Mouse (Mus musculus): ENCODE results near the gene Capzb. TPM values are rescaled to one million over a fixed set of nuclear protein-coding genes. Genes with fewer than 3 reads are reported as not detected.

Gene Capzb
- polyA plus RNA-seq, 1 experiment from 2014 or later: 425 TPM

DNA sequence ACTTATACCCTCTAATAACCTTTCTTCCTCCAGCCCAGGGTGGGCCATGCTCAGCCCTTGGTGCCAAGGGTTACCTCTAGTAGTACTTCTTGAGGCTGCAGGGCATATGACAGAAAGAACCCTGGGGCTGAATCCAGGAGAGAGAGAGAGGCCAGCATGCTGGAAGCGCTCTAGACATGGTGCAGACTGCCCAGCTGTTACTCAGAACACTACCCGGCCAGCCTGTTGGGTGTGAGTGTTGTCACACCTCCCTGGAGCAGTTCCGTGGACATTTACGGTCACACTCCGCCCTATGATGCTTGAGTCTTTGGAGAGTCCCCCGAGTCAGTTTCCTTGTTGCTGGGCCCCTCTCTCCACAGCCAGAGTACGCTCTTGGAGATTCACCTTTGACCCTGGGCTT, 55.3 kb downstream of the Capzb start:
- Histone ChIP-seq H3K4me1 (replicated peaks) (peaks cover 73% of the 10 kb centered on the region), H3K27me3 (replicated peaks) (no peaks in the 10 kb centered on the region), H3K4me2 (replicated peaks) (no peak overlapping the region), H3K9me3 (no peaks in the 10 kb centered on the region), H3K4me3 (replicated peaks) (no peak overlapping the region), H3K9ac (no peak overlapping the region), H3K27ac (peak overlapping the region; percentile 84), H3K36me3 (0 out of 2 replicates have a peak, but pooled peaks cover 3% of the 10 kb centered on the region)
- 63% methylated on average over 7 of the region's 7 CpGs for WGBS
- no peak for ATAC-seq

DNA sequence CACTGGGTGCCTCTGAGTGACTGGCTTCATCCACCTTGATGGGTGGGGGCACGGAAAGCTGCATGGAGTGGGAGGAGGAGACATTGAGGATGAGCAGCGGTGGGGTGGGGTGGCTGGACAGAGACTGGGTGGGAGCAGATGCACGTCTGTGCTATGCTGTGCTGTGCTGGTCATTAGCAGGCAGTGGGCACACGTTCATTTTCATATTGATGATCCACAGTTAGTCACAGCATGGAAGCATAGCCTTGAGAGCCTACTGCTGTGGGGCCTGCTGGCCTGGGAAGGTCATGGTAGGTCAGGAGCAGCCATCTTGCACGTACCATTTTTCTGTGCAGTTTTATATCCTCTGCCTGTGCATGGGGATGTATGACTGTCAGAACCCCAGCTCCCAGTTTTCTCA, 56.0 kb downstream of the Capzb start:
- H3K27me3 ChIP-seq (replicated peaks): no peaks in the 10 kb centered on the region
- H3K9me3 ChIP-seq: no peaks in the 10 kb centered on the region
- no peak overlapping the region for H3K9ac ChIP-seq
- no peak overlapping the region for H3K4me2 ChIP-seq (replicated peaks)
- no peak overlapping the region for H3K4me3 ChIP-seq (replicated peaks)
- no peak for ATAC-seq
- 78% methylated on average over 5 of the region's 5 CpGs for WGBS
- peak overlapping the region; percentile 84 for H3K27ac ChIP-seq
- H3K4me1 ChIP-seq (replicated peaks): peaks cover 73% of the 10 kb centered on the region
- H3K36me3 ChIP-seq: 0 out of 2 replicates have a peak, but pooled peaks cover 3% of the 10 kb centered on the region

GRCm38 (mm10) chr4:139250043-139250442, 57.3 kb downstream of the Capzb start:
- Histone ChIP-seq H3K4me2 (replicated peaks) (peak overlapping the region; percentile 44), H3K4me3 (replicated peaks) (peak overlapping the region; percentile 3; the same call in 1 of the 2 replicates)

DNA sequence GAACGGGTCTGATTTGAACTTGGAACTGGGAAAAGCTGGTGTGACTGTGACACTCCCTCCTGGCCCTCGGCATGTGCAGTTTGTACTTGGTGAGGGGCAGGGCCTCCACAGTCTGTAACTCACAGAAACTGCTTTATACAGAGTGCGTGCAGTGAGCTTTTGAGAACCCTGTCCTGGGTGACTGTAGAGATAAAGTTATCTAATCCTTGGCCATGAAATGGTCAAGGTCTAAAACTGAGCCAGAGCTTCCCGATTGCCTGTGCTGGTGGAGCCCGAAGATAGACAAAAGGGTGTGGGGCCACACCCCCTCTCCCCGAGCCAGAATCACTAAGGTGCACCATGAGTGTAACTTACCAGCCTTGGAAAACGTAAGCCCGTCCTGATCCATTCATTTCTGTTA, 58.2 kb downstream of the Capzb start:
- Histone ChIP-seq H3K36me3 (0 out of 2 replicates have a peak, but pooled peaks cover 3% of the 10 kb centered on the region), H3K27ac (peak overlapping the region; percentile 85), H3K4me1 (replicated peaks) (peaks cover 61% of the 10 kb centered on the region), H3K4me2 (replicated peaks) (peak overlapping the region; percentile 46), H3K9me3 (no peaks in the 10 kb centered on the region), H3K27me3 (replicated peaks) (no peaks in the 10 kb centered on the region), H3K4me3 (replicated peaks) (no peak overlapping the region), H3K9ac (no peak overlapping the region)
- WGBS: 52% methylated on average over 8 of the region's 8 CpGs
- peak; percentile 92 for ATAC-seq

More at GRCm38 (mm10) chr4:139250043-139250442, 57.3 kb downstream of the Capzb start:
- WGBS: 23% methylated on average over 5 of the region's 5 CpGs
- ATAC-seq: no peak
- 0 out of 2 replicates have a peak, but pooled peaks cover 3% of the 10 kb centered on the region for H3K36me3 ChIP-seq
- peaks cover 68% of the 10 kb centered on the region for H3K4me1 ChIP-seq (replicated peaks)
- H3K9ac ChIP-seq: peak overlapping the region; percentile 11; the same call in 1 of the 2 replicates
- peak overlapping the region; percentile 84 for H3K27ac ChIP-seq
- H3K27me3 ChIP-seq (replicated peaks): no peaks in the 10 kb centered on the region
- H3K9me3 ChIP-seq: no peaks in the 10 kb centered on the region

DNA sequence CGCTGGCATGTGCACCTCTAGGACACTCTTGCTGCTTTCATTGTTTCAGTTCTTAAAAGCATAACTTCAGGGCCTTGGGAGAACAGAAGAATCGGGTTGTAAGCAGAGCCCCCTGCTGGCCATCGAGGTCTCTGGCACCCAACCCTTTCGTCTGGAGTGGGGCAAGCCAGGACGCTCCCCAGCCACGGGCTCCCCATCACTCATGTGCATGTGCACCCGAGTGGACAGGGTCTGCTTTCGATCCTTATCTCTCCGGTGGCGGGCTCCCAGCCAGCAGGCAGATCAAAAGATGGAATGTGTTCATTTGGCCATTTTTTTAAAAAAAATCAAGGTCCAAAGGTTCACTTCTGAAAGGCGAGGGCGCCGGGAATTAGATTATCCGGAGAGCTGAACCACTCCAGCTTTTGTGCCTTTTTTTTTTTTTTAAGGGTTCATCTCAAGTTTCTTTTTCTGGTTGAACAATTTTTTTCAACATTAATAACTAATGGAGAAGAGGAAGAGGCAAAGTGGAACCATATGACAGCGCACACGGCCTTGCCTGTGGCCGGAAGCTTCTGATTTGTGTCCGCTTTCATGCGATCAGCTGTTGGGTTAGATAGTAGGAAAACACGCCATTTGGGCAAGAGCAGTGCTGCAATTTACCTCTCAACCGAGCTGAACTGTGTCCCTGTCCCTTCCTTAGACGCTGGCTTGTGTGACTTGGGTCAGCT, 59.5 kb downstream of the Capzb start:
- Histone ChIP-seq H3K9me3 (no peaks in the 10 kb centered on the region), H3K4me3 (replicated peaks) (no peak overlapping the region), H3K4me2 (replicated peaks) (peak overlapping the region; percentile 46), H3K27ac (peak overlapping the region; percentile 85), H3K27me3 (replicated peaks) (no peaks in the 10 kb centered on the region), H3K4me1 (replicated peaks) (peaks cover 51% of the 10 kb centered on the region), H3K9ac (no peak overlapping the region), H3K36me3 (peaks cover under 1% of the 10 kb centered on the region; the same call in 1 of the 2 replicates)
- peak; percentile 36 for ATAC-seq
- 34% methylated on average over 22 of the region's 22 CpGs for WGBS

- Histone ChIP-seq H3K4me1 (replicated peaks) (peaks cover 44% of the 10 kb centered on the region), H3K9ac (no peak overlapping the region), H3K27ac (no peak overlapping the region), H3K36me3 (peaks cover 11% of the 10 kb centered on the region), H3K4me3 (replicated peaks) (no peak overlapping the region), H3K4me2 (replicated peaks) (no peak overlapping the region), H3K9me3 (no peaks in the 10 kb centered on the region), H3K27me3 (replicated peaks) (no peaks in the 10 kb centered on the region)
- WGBS: 87% methylated on average over 9 of the region's 9 CpGs
- ATAC-seq: no peak
Measured at GRCm38 (mm10) chr4:139253206-139253605, 60.5 kb downstream of the Capzb start.

DNA sequence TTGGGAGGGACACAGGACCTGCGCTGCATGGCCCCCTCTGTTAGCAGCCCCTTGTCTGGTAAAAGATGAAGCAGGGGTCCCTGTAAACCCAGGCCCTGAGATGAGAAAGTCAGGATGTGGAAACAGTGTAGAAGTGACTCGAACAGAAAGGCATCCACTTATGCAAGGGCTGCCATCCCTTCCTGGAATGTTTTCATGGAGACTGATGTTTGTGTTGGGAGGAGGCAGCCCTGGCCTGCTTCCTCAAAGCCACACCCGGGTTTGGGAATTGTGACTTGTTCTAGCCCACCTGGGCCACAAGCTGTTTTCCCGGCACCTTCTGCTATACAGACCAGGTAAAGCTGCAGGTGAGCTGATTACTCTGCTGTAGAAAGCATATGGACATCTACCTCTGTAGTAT, 63.4 kb downstream of the Capzb start:
- Histone ChIP-seq H3K9me3 (no peaks in the 10 kb centered on the region), H3K4me2 (replicated peaks) (no peak overlapping the region), H3K27ac (no peak overlapping the region), H3K4me3 (replicated peaks) (no peak overlapping the region), H3K9ac (no peak overlapping the region), H3K36me3 (peaks cover 16% of the 10 kb centered on the region), H3K4me1 (replicated peaks) (peaks cover 25% of the 10 kb centered on the region), H3K27me3 (replicated peaks) (no peaks in the 10 kb centered on the region)
- 84% methylated on average over 4 of the region's 4 CpGs for WGBS
- ATAC-seq: no peak

- Histone ChIP-seq H3K4me1 (replicated peaks) (peaks cover 19% of the 10 kb centered on the region), H3K9me3 (no peaks in the 10 kb centered on the region), H3K27me3 (replicated peaks) (no peaks in the 10 kb centered on the region), H3K4me3 (replicated peaks) (no peak overlapping the region), H3K36me3 (peaks cover 17% of the 10 kb centered on the region), H3K4me2 (replicated peaks) (no peak overlapping the region), H3K9ac (no peak overlapping the region), H3K27ac (no peak overlapping the region)
- 79% methylated on average over 8 of the region's 8 CpGs for WGBS
- ATAC-seq: no peak
Measured at GRCm38 (mm10) chr4:139256708-139257107, 64.0 kb downstream of the Capzb start.

DNA sequence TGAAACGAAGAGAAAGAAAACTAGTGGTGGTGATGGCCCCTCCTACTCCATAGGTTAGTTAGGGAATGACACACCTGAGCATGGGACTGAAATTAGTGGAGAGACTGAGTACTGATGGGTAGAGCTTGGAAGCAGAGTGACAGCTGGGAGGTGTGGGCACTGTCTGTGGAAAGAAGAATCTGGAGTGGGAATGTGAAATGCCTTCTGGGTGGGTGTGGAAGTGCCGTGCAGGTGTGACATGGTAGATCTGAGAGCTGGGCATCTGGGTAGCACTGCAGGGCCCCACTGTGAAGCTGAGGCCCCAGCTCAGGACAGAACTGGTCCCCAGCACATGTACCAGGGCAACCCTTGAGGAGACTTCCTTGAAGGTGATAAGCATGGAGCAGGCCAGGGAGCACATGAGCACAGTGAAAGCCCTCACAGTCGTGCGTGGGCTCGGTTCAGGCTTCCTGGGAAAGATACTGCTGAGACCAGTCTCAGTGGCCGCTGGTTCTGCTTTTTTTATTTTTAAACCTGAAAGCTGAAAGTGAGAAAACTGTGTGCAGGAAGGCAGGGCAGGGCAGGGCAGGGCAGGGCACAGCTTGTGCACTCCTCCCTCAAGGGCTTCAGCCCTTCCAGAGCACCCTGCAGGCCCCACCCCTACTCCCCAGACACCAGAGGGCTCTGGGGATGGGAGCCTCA, 66.1 kb downstream of the Capzb start:
- 0 out of 2 replicates have a peak overlapping the region, but pooled peaks have one; percentile 3 for H3K9ac ChIP-seq
- no peak overlapping the region for H3K4me3 ChIP-seq (replicated peaks)
- H3K9me3 ChIP-seq: no peaks in the 10 kb centered on the region
- peaks cover 12% of the 10 kb centered on the region for H3K4me1 ChIP-seq (replicated peaks)
- peak; percentile 74 for ATAC-seq
- H3K27ac ChIP-seq: peak overlapping the region; percentile 63
- no peak overlapping the region for H3K4me2 ChIP-seq (replicated peaks)
- H3K36me3 ChIP-seq: peaks cover 31% of the 10 kb centered on the region
- WGBS: 70% methylated on average over 6 of the region's 6 CpGs
- H3K27me3 ChIP-seq (replicated peaks): no peaks in the 10 kb centered on the region

DNA sequence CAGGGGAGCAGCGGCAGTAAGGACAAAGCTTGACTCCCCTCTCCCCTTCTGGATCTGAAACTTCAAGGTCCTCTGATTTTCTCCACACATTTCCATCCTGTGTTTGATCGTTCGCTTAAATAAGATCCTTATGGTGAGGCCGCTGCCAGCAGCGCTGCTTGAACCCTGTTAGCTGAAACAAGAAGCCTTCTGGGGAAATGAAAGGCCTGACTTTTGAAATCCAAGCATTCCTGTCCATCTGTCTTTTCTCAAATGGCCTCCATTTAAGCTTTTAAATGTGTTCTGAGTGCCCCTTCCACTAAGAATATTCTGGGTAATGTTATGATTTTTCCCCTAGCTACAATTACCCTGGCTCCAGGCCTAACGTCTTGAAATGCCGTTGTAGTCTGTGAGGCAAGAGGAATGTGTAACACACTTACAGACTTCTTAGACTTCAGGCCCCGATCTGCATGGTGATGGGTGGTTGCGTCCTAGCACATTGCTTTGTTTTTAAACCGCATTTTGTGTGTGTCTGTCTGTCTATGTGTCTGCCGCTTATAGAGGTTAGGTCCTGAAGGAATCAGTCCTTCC, 66.7 kb downstream of the Capzb start:
- H3K36me3 ChIP-seq: peaks cover 31% of the 10 kb centered on the region
- peak overlapping the region; percentile 63 for H3K27ac ChIP-seq
- H3K4me2 ChIP-seq (replicated peaks): no peak overlapping the region
- 73% methylated on average over 11 of the region's 11 CpGs for WGBS
- no peak overlapping the region for H3K4me3 ChIP-seq (replicated peaks)
- H3K27me3 ChIP-seq (replicated peaks): no peaks in the 10 kb centered on the region
- no peak for ATAC-seq
- peaks cover 12% of the 10 kb centered on the region for H3K4me1 ChIP-seq (replicated peaks)
- H3K9me3 ChIP-seq: no peaks in the 10 kb centered on the region
- 0 out of 2 replicates have a peak overlapping the region, but pooled peaks have one; percentile 3 for H3K9ac ChIP-seq

DNA sequence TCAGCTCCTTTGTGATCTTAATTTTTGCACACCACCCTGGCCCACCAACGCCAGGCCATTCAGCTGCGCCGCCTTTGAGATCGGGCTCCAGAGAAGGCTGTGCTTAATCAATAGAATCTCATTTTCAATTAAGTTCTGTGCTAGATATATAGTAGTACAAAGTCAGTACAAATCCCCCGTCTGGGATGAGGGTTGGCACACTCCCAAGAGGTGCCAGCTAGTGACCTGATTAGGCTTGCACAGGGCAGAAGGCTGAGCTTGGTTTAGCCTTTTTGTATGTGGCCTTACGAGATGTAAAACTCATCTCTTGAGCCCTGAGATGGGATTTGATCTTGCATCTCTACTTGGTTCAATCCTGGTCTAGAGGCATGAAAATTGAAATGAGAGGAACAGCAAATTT, 70.3 kb downstream of the Capzb start:
- Histone ChIP-seq H3K4me2 (replicated peaks) (no peak overlapping the region), H3K27me3 (replicated peaks) (no peaks in the 10 kb centered on the region), H3K9ac (no peak overlapping the region), H3K4me1 (replicated peaks) (peaks cover 12% of the 10 kb centered on the region), H3K27ac (no peak overlapping the region), H3K36me3 (peaks cover 28% of the 10 kb centered on the region), H3K9me3 (no peaks in the 10 kb centered on the region), H3K4me3 (replicated peaks) (no peak overlapping the region)
- 97% methylated on average over 6 of the region's 6 CpGs for WGBS
- ATAC-seq: no peak

GRCm38 (mm10) chr4:139265783-139266499, 73.2 kb downstream of the Capzb start:
- no peak overlapping the region for H3K27ac ChIP-seq
- WGBS: 92% methylated on average over 13 of the region's 13 CpGs
- no peaks in the 10 kb centered on the region for H3K9me3 ChIP-seq
- H3K4me1 ChIP-seq (replicated peaks): no peaks in the 10 kb centered on the region
- H3K9ac ChIP-seq: no peak overlapping the region
- ATAC-seq: no peak
- no peak overlapping the region for H3K4me3 ChIP-seq (replicated peaks)
- H3K27me3 ChIP-seq (replicated peaks): no peaks in the 10 kb centered on the region
- H3K36me3 ChIP-seq: peaks cover 22% of the 10 kb centered on the region
- H3K4me2 ChIP-seq (replicated peaks): no peak overlapping the region
